Mouse (Mus musculus) spleen, adult 10 weeks (tissue): ENCODE measurements around the gene Trim12a. TPM values are rescaled to one million over a fixed set of nuclear protein-coding genes. Genes with fewer than 3 reads are reported as not detected.

Experiments used
- polyA plus RNA-seq: library from polyadenylated mRNA; stranded (reverse); fragments of 350-450 nt; fragmentation: Illumina TruSeq; extraction: RNeasy Lipid Tissue Mini Kit (QIAGEN cat#74804); gene quantifications from one replicate; pipeline ENCODE4 v1.2.3, GENCODE M21; 2015; ENCODE audit warnings: low replicate concordance; ENCODE audit not compliant: insufficient read depth

The Trim12a gene
- polyA plus RNA-seq: 305 TPM

GRCm38 (mm10) chr7:104315369-104316080 is at the start of gene Trim12a:
Trim12a (minus strand) TSS chr7:104315466.

GRCm38 (mm10) chr7:104352717-104353599 is 37.7 kb upstream of the Trim12a start, which contains the start of gene Trim12c:
Trim12c (minus strand) TSS chr7:104353362.

GRCm38 (mm10) chr7:104329171-104329570 is 13.9 kb upstream of the Trim12a start, which contains the start of gene Trim34b:
Trim34b (plus strand) TSS chr7:104329471.

GRCm38 (mm10) chr7:104287576-104288443 is 27.5 kb downstream of the Trim12a start, which contains the start of gene Trim5:
Trim5 (minus strand) TSS chr7:104288094.

Other genes with a start within 250 kb of the Trim12a start
- not detected for gene Olfr644, start 243.6 kb downstream of the Trim12a start, polyA plus RNA-seq
- gene Olfr645, start 230.0 kb downstream of the Trim12a start, polyA plus RNA-seq: not detected
- gene Olfr646, start 210.6 kb downstream of the Trim12a start, polyA plus RNA-seq: not detected
- gene Ubqln5, start 185.6 kb downstream of the Trim12a start, polyA plus RNA-seq: not detected
- gene Olfr643, start 178.1 kb downstream of the Trim12a start, polyA plus RNA-seq: not detected
- gene Ubqln3, start 172.2 kb downstream of the Trim12a start, polyA plus RNA-seq: not detected
- gene Ubqlnl, start 164.9 kb downstream of the Trim12a start, polyA plus RNA-seq: not detected
- not detected for gene Olfm5, start 150.6 kb downstream of the Trim12a start, polyA plus RNA-seq
- gene Olfr648, start 132.1 kb downstream of the Trim12a start, polyA plus RNA-seq: 0.15 TPM
- not detected for gene Olfr649, start 119.5 kb downstream of the Trim12a start, polyA plus RNA-seq
- 1.7 TPM for gene Trim6, start 96.7 kb downstream of the Trim12a start, polyA plus RNA-seq
- gene Trim34a, start 71.0 kb downstream of the Trim12a start, polyA plus RNA-seq: 157 TPM
- gene Trim5, start 27.4 kb downstream of the Trim12a start, polyA plus RNA-seq: 69.3 TPM
- 4.3 TPM for gene Trim34b, start 14.0 kb upstream of the Trim12a start, polyA plus RNA-seq
- 101 TPM for gene Trim12c, start 37.9 kb upstream of the Trim12a start, polyA plus RNA-seq
- 84.2 TPM for gene Trim30b, start 54.4 kb upstream of the Trim12a start, polyA plus RNA-seq
- gene Trim30c, start 85.4 kb upstream of the Trim12a start, polyA plus RNA-seq: 6.6 TPM
- 165 TPM for gene Trim30a, start 149.7 kb upstream of the Trim12a start, polyA plus RNA-seq
- gene Trim30d, start 192.4 kb upstream of the Trim12a start, polyA plus RNA-seq: 83.4 TPM
- gene Olfr651, start 234.7 kb upstream of the Trim12a start, polyA plus RNA-seq: not detected
- gene Olfr652, start 245.4 kb upstream of the Trim12a start, polyA plus RNA-seq: not detected